Mouse (Mus musculus) kidney, embryonic 14.5 days (tissue): ENCODE data around the gene Slc25a36. TPM values are rescaled to one million over a fixed set of nuclear protein-coding genes. Genes with fewer than 3 reads are reported as not detected.

Experiments used
- ATAC-seq: fragments of 200-750 bp; cut with Nextera tagmentation; 2 replicates; pipeline ENCODE4 v1.8.0; 2017; ENCODE audit warnings: moderate number of reproducible peaks, mild to moderate bottlenecking, moderate TSS enrichment, moderate library complexity; ENCODE audit not compliant: low FRiP score, low TSS enrichment
- H3K27ac ChIP-seq: fragments of 300-500 bp; sonication (generic); 2 replicates; pipeline ENCODE4 v1.5.1; 2014; ENCODE audit warnings: low read depth, mild to moderate bottlenecking, low read length, moderate library complexity, mixed read lengths
- H3K27me3 ChIP-seq: fragments of 300-500 bp; sonication (generic); 2 replicates; pipeline ENCODE4 v1.6.1; 2014; ENCODE audit warnings: mild to moderate bottlenecking, low read length; ENCODE audit not compliant: control insufficient read depth, insufficient read depth
- H3K36me3 ChIP-seq: fragments of 300-500 bp; sonication (generic); 2 replicates; pipeline ENCODE4 v1.6.1; 2014; ENCODE audit warnings: low read length, mixed read lengths; ENCODE audit not compliant: control insufficient read depth, insufficient read depth
- H3K4me1 ChIP-seq: fragments of 300-500 bp; sonication (generic); 2 replicates; pipeline ENCODE4 v1.6.1; 2014; ENCODE audit warnings: low read length, mixed read lengths; ENCODE audit not compliant: control insufficient read depth, insufficient read depth
- H3K4me2 ChIP-seq: fragments of 300-500 bp; sonication (generic); replicated peaks from 2 replicates; pipeline ENCODE4 v1.6.1; 2014; ENCODE audit warnings: low read depth, mild to moderate bottlenecking, low read length
- H3K4me3 ChIP-seq: fragments of 300-500 bp; sonication (generic); 2 replicates; pipeline ENCODE4 v1.5.1; 2014; ENCODE audit warnings: mild to moderate bottlenecking, low read length
- H3K9ac ChIP-seq: fragments of 300-500 bp; sonication (generic); 2 replicates; pipeline ENCODE4 v1.6.1; 2014; ENCODE audit warnings: low read depth, mild to moderate bottlenecking, low read length, moderate library complexity
- H3K9me3 ChIP-seq: fragments of 300-500 bp; sonication (generic); 2 replicates; pipeline ENCODE4 v1.6.1; 2016; ENCODE audit warnings: low read length; ENCODE audit not compliant: control insufficient read depth
- WGBS: fragments of 180-500 bp; shearing (Covaris S2); extraction: QIAGEN DNeasy Blood & Tissue Kit; methylation state at CpG from one replicate; pipeline ENCODE4 v1.1.7; 2014; 5-methylcytosine and 5-hydroxymethylcytosine counted together
- polyA plus RNA-seq: library from polyadenylated mRNA; unstranded; fragments of >200 nt; fragmentation: Nextera tagmentation; extraction: Ambion mirVana; gene quantifications from 2 replicates; pipeline ENCODE4 v1.2.1, GENCODE M21; 2014

The Slc25a36 gene
- polyA plus RNA-seq, 1 experiment from 2014 or later: 110 TPM

DNA sequence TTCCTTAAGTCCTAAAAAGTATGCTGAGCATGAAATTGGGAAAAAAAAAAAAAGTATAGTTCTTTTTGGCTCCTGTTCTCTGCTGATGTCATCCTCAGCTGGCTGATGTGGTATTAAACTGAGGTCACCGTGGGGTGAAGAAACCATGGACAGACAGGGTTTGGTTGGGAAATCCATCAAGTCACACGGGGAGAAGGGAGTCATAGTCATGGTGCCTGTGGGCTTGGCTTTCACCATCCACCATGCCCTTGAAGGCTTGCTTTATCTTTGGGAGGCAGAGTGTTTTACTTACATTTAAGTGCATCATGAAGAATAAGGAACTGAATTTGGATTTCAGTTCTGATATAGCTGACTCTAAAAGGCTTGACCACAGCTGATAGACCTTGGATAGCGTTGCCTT is 72.9 kb downstream of the Slc25a36 start:
- H3K4me2 ChIP-seq: no peak overlapping the region
- no peak overlapping the region for H3K27ac ChIP-seq
- ATAC-seq: no peak
- 89% methylated on average over 3 of the region's 3 CpGs for WGBS
- no peaks in the 10 kb centered on the region for H3K36me3 ChIP-seq
- no peaks in the 10 kb centered on the region for H3K9me3 ChIP-seq
- no peak overlapping the region for H3K4me3 ChIP-seq
- no peak overlapping the region for H3K9ac ChIP-seq
- H3K27me3 ChIP-seq: no peaks in the 10 kb centered on the region
- no peaks in the 10 kb centered on the region for H3K4me1 ChIP-seq

GRCm38 (mm10) chr9:97036656-97037055 is 74.3 kb downstream of the Slc25a36 start:
- 88% methylated on average over 7 of the region's 7 CpGs for WGBS

DNA sequence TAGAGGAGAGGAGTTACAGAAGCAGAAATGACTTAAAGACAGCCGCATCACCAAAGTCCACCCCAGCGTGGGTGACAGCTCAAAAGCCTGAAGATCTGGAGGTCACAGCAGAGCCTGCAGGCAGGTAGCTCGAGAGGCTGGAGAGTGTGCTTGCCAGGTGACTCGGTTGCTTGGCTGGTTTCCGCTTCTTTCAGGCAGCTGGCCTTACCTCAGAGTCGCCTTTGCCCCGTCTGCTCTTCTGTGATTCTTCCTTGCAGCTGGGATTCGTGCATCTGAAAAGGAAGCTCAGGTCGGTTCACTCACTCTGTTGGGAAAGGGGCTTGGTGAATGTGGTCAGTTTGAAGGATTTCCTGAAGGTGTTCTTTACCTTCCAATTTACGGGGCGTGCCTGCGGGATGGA is 83.6 kb downstream of the Slc25a36 start:
- 78% methylated on average over 12 of the region's 12 CpGs for whole genome bisulfite sequencing
- Histone ChIP-seq H3K9ac (no peak overlapping the region), H3K36me3 (no peaks in the 10 kb centered on the region), H3K4me2 (no peak overlapping the region), H3K27ac (no peak overlapping the region), H3K4me3 (no peak overlapping the region), H3K9me3 (no peaks in the 10 kb centered on the region), H3K27me3 (no peaks in the 10 kb centered on the region), H3K4me1 (0 out of 2 replicates have a peak, but pooled peaks cover 5% of the 10 kb centered on the region)
- no peak for ATAC-seq

More at GRCm38 (mm10) chr9:97036656-97037055, 74.3 kb downstream of the Slc25a36 start:
- Histone ChIP-seq H3K9me3 (no peaks in the 10 kb centered on the region), H3K4me3 (no peak overlapping the region), H3K27me3 (no peaks in the 10 kb centered on the region), H3K9ac (no peak overlapping the region), H3K4me1 (no peaks in the 10 kb centered on the region), H3K4me2 (no peak overlapping the region), H3K27ac (no peak overlapping the region), H3K36me3 (no peaks in the 10 kb centered on the region)
- no peak for ATAC-seq

DNA sequence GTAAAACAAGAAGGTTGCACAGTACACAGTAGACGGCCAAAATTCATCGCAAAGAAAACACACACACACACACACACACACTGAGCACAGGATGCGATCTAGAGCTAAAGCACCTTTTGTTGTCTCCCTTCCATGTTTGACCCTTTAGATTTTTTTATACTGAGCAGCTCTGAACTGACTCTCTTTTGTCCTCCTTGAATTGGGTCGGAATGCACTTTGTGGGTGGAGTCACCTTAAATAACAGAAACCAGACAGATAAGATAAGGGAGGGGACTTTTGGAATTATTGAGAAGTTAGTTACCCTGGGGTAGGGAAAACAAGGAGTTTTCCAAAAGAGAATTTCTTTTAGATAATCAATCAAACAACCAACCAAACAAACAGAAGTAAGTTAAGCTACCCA is 85.0 kb downstream of the Slc25a36 start:
- H3K9ac ChIP-seq: no peak overlapping the region
- ATAC-seq: no peak
- H3K27ac ChIP-seq: no peak overlapping the region
- no peaks in the 10 kb centered on the region for H3K27me3 ChIP-seq
- H3K9me3 ChIP-seq: no peaks in the 10 kb centered on the region
- no peak overlapping the region for H3K4me2 ChIP-seq
- no peak overlapping the region for H3K4me3 ChIP-seq
- 0 out of 2 replicates have a peak, but pooled peaks cover 5% of the 10 kb centered on the region for H3K4me1 ChIP-seq
- H3K36me3 ChIP-seq: no peaks in the 10 kb centered on the region
- WGBS: 93% methylated on average over 4 of the region's 4 CpGs

Other genes with a start within 250 kb of the Slc25a36 start
- gene Pxylp1, start 218.5 kb downstream of the Slc25a36 start, polyA plus RNA-seq: 10.6 and 19.3 TPM in 2 replicates
- gene Spsb4, start 92.3 kb downstream of the Slc25a36 start, polyA plus RNA-seq: 42.0 and 55.6 TPM in 2 replicates